7 mouse cellular contexts compared by ENCODE assay signal in genomic region chr11:3452167-3452639, GRCm38 (mm10). TPM values are rescaled to one million over a fixed set of nuclear protein-coding genes. Genes with fewer than 3 reads are reported as not detected.
DNase-seq lines count a peak whose midpoint lies in the region; ATAC-seq lines count a peak whose summit lies in the region.

TSS of gene Rnf185 (minus strand) at chr11:3452363.

- H3K4me3 ChIP-seq in embryonic facial prominence, embryonic 11.5 days (ENCODE audit: low read depth, low read length) = peak within 1 kb of the TSS; percentile 68
- peak within 1 kb of the TSS; percentile 79 for H3K4me3 ChIP-seq in limb, embryonic 10.5 days
- peak within 1 kb of the TSS; percentile 74 for H3K4me3 ChIP-seq in midbrain, embryonic 13.5 days (replicated peaks)

- peak; percentile 96 for DNase-seq in adrenal gland, postnatal 14 days
- peak; percentile 97 for DNase-seq in embryonic facial prominence, embryonic 11.5 days (ENCODE audit: low spot score)
- DNase-seq in kidney, adult 11 months = peak; percentile 94
- DNase-seq in limb, embryonic 10.5 days (ENCODE audit: low spot score) = peak; percentile 96
- DNase-seq in spleen, adult 12 weeks (ENCODE audit: low spot score) = peak; percentile 86

- peak within 1 kb of the TSS; percentile 88 for H3K4me2 ChIP-seq in embryonic facial prominence, embryonic 11.5 days (ENCODE audit: low read depth, low read length)
- peak within 1 kb of the TSS; percentile 91 for H3K4me2 ChIP-seq in midbrain, embryonic 13.5 days (replicated peaks)

- WGBS in embryonic facial prominence, embryonic 11.5 days = under 1% methylated on average over 44 of the region's 45 CpGs
- WGBS in limb, embryonic 10.5 days = under 1% methylated on average over 45 of the region's 45 CpGs
- under 1% methylated on average over 45 of the region's 45 CpGs for WGBS in midbrain, embryonic 13.5 days

- peak within 1 kb of the TSS; percentile 72 for H3K9ac ChIP-seq in embryonic facial prominence, embryonic 11.5 days (replicated peaks; ENCODE audit: low read length)
- peak within 1 kb of the TSS; percentile 85 for H3K9ac ChIP-seq in midbrain, embryonic 13.5 days (replicated peaks)

- ATAC-seq in embryonic facial prominence, embryonic 11.5 days (replicated peaks; ENCODE audit: insufficient number of reproducible peaks, low FRiP score, low TSS enrichment, low read depth) = peak; percentile 96
- ATAC-seq in granulocyte monocyte progenitor cell, adult 5-6 weeks (replicated peaks; ENCODE audit: poor library complexity, severe bottlenecking) = peak; percentile 91
- ATAC-seq in midbrain, embryonic 13.5 days = peak; percentile 98

- peak within 1 kb of the TSS; percentile 60 for H3K27ac ChIP-seq in embryonic facial prominence, embryonic 11.5 days (replicated peaks; ENCODE audit: low read depth, low read length)
- H3K27ac ChIP-seq in limb, embryonic 10.5 days = peak within 1 kb of the TSS; percentile 87
- H3K27ac ChIP-seq in midbrain, embryonic 13.5 days = peak within 1 kb of the TSS; percentile 92

- H3K9me3 ChIP-seq in embryonic facial prominence, embryonic 11.5 days (replicated peaks; ENCODE audit: control insufficient read depth, low read length) = no peaks in the 10 kb centered on the region
- no peaks in the 10 kb centered on the region for H3K9me3 ChIP-seq in limb, embryonic 10.5 days (replicated peaks)
- no peaks in the 10 kb centered on the region for H3K9me3 ChIP-seq in midbrain, embryonic 13.5 days

- H3K27me3 ChIP-seq in embryonic facial prominence, embryonic 11.5 days (ENCODE audit: control insufficient read depth, insufficient read depth, low read length) = no peaks in the 10 kb centered on the region
- H3K27me3 ChIP-seq in limb, embryonic 10.5 days (ENCODE audit: low read depth, poor library complexity, severe bottlenecking) = no peaks in the 10 kb centered on the region
- H3K27me3 ChIP-seq in midbrain, embryonic 13.5 days = no peaks in the 10 kb centered on the region

- H3K36me3 ChIP-seq in embryonic facial prominence, embryonic 11.5 days (replicated peaks; ENCODE audit: control insufficient read depth, insufficient read depth, low read depth, low read length) = no peaks in the 10 kb centered on the region
- peaks cover 29% of the 10 kb centered on the region for H3K36me3 ChIP-seq in limb, embryonic 10.5 days
- H3K36me3 ChIP-seq in midbrain, embryonic 13.5 days = peaks cover 7% of the 10 kb centered on the region

- peaks cover 2% of the 10 kb centered on the region; the same call in 1 of the 2 replicates for H3K4me1 ChIP-seq in embryonic facial prominence, embryonic 11.5 days (ENCODE audit: control insufficient read depth, insufficient read depth, low read length)
- peaks cover 21% of the 10 kb centered on the region for H3K4me1 ChIP-seq in limb, embryonic 10.5 days
- peaks cover 26% of the 10 kb centered on the region for H3K4me1 ChIP-seq in midbrain, embryonic 13.5 days (replicated peaks)

RNA-seq across cellular contexts. Expression of gene Rnf185, which starts in this region (rescaled TPM):
- 28.9 and 33.8 TPM in 2 replicates for total RNA-seq in adrenal gland, postnatal 14 days (2021)
- polyA plus RNA-seq in embryonic facial prominence, embryonic 11.5 days (2014; fragmentation: Nextera tagmentation; extraction: Ambion mirVana) = 48.1 and 50.7 TPM in 2 replicates
- 12.6 and 14.1 TPM in 2 replicates for total RNA-seq in granulocyte monocyte progenitor cell, adult 5-6 weeks (2014; fragmentation: Nextera tagmentation)
- 10.0 and 11.9 TPM in 2 replicates for total RNA-seq in granulocyte monocyte progenitor cell, adult 5-6 weeks (2017)
- polyA plus RNA-seq in limb, embryonic 10.5 days (2016; fragmentation: Nextera tagmentation; extraction: Ambion mirVana) = 37.7 and 47.1 TPM in 2 replicates
- 46.6 and 49.3 TPM in 2 replicates for polyA plus RNA-seq in midbrain, embryonic 13.5 days (2015; fragmentation: Nextera tagmentation; extraction: Ambion mirVana)

Comparison
In these comparisons a context has a peak if more than half of its experiments do, and no peak if none do; other contexts are left out.
1. Peak in every context shown above with its lines: DNase-seq, ATAC-seq, H3K4me3 ChIP-seq and H3K27ac ChIP-seq.